Mouse (Mus musculus) forebrain, embryonic 12.5 days (tissue): ENCODE results near the gene Cdh4. TPM values are rescaled to one million over a fixed set of nuclear protein-coding genes. Genes with fewer than 3 reads are reported as not detected.

Source experiments
- ATAC-seq: fragments of 200-750 bp; cut with Nextera tagmentation; 2 replicates; pipeline ENCODE4 v1.8.0; 2017; ENCODE audit warnings: moderate TSS enrichment; ENCODE audit not compliant: low FRiP score
- H3K27ac ChIP-seq: fragments of 300-500 bp; sonication (generic); 2 replicates; pipeline ENCODE4 v1.5.1; 2016; ENCODE audit warnings: mild to moderate bottlenecking
- H3K27me3 ChIP-seq: fragments of 300-500 bp; sonication (generic); 2 replicates; pipeline ENCODE4 v1.6.1; 2016; ENCODE audit warnings: mild to moderate bottlenecking
- H3K36me3 ChIP-seq: fragments of 300-500 bp; sonication (generic); replicated peaks from 2 replicates; pipeline ENCODE4 v1.6.1; 2016; ENCODE audit warnings: mild to moderate bottlenecking
- H3K4me1 ChIP-seq: fragments of 300-500 bp; sonication (generic); 2 replicates; pipeline ENCODE4 v1.6.1; 2016
- H3K4me2 ChIP-seq: fragments of 300-500 bp; sonication (generic); 2 replicates; pipeline ENCODE4 v1.6.1; 2016; ENCODE audit warnings: mild to moderate bottlenecking, moderate library complexity
- H3K4me3 ChIP-seq: fragments of 300-500 bp; sonication (generic); replicated peaks from 2 replicates; pipeline ENCODE4 v1.5.1; 2016; ENCODE audit warnings: mild to moderate bottlenecking
- H3K9ac ChIP-seq: fragments of 300-500 bp; sonication (generic); 2 replicates; pipeline ENCODE4 v1.6.1; 2016; ENCODE audit warnings: mild to moderate bottlenecking
- H3K9me3 ChIP-seq: fragments of 300-500 bp; sonication (generic); 2 replicates; pipeline ENCODE4 v1.6.1; 2016
- WGBS: fragments of 180-500 bp; shearing (Covaris S2); methylation state at CpG from one replicate; pipeline ENCODE4 v1.1.7; 2016; 5-methylcytosine and 5-hydroxymethylcytosine counted together
- polyA plus RNA-seq: library from polyadenylated mRNA; unstranded; fragments of >200 nt; fragmentation: Nextera tagmentation; extraction: Ambion mirVana; gene quantifications from 2 replicates; pipeline ENCODE4 v1.2.1, GENCODE M21; 2016

Cdh4 gene
- polyA plus RNA-seq, result 29.4 and 30.7 TPM in 2 replicates

DNA sequence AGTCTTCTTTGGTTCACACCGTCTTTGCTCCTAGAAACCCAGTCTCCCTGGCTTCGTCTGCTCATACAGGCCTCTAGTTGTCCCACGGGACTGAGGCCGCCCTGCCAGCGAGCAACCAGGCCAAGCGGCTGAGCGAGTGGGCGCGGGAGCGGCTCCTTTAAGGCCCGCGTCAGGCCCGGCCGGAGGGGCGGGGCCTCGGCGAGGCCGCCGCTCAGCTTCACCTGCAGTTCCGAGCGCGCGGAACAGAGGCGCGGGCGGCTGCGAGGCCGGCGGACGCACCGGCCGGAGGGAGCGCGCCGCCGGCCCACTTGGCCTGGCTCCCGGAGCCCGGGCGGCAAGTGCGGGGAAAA is at the start of gene Cdh4:
TSS of gene Cdh4 (plus strand) at position 241 of the 350 bp plus-strand sequence.
- peak within 1 kb of the TSS; percentile 96 for H3K4me2 ChIP-seq
- H3K9ac ChIP-seq, result peak within 1 kb of the TSS; percentile 84
- no peaks in the 10 kb centered on the region for H3K9me3 ChIP-seq
- H3K4me1 ChIP-seq, result peaks cover 28% of the 10 kb centered on the region
- under 1% methylated on average over 40 of the region's 40 CpGs for WGBS
- no peaks in the 10 kb centered on the region for H3K36me3 ChIP-seq
- peak within 1 kb of the TSS; percentile 81 for H3K4me3 ChIP-seq
- H3K27ac ChIP-seq, result peak within 1 kb of the TSS; percentile 78
- H3K27me3 ChIP-seq, result peaks cover 25% of the 10 kb centered on the region
- peak; percentile 90 for ATAC-seq

DNA sequence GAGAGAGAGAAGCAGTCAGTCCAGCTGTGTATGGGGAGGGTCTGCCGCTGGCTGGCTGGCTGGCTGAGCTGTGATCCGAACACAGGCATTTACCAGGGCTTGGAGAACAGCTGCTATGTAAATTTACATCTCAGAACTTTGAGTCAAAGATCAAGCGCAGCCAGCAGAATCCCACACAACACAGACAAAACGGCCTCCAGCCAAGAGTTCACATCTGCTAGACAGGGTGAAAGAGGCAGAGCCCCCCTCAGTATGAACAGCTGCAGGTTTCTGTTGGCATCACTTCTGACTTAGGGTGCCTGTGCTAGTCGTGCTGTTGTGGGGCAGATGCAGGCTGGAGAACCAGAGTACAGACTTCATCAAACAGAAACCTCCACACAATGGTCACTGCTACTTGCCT is 46.8 kb upstream of the Cdh4 start:
- H3K27me3 ChIP-seq, result no peaks in the 10 kb centered on the region
- 67% methylated on average over 5 of the region's 5 CpGs for WGBS
- no peak overlapping the region for H3K4me2 ChIP-seq
- no peak overlapping the region for H3K9ac ChIP-seq
- no peaks in the 10 kb centered on the region for H3K9me3 ChIP-seq
- no peaks in the 10 kb centered on the region for H3K36me3 ChIP-seq
- no peak overlapping the region for H3K4me3 ChIP-seq
- H3K27ac ChIP-seq, result no peak overlapping the region
- no peak for ATAC-seq
- H3K4me1 ChIP-seq, result peaks cover 3% of the 10 kb centered on the region; the same call in 1 of the 2 replicates

DNA sequence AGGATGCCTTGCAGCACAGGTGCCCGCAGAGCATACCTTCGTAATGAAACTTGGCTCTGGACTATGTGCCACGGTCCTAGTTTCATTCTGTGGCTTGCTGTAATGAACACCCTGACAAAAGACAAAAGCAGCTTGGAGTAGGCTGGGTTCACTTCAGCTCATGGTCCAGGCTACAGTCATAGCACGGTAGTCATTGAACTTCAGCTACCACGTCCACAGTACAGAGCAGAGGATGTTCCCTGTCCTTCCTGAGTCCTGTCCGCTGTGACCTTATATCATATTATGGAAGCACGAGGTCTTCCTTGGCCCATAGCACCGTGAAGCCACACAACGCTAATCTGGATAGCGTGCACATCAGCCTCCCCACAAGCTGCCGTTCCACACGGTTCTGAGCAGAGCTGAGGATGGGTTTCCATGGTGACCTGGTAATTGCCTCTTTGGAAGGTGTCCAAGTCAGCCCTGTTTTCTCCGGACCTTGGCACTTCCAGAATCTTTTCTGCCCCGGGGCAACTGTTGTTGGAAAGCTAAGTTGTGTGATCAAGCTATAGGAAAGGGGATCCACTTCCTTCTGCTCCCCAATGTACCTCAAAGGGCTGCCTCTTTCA is 42.5 kb upstream of the Cdh4 start:
- 72% methylated on average over 14 of the region's 14 CpGs for WGBS
- Histone ChIP-seq H3K36me3 (no peaks in the 10 kb centered on the region), H3K4me3 (no peak overlapping the region), H3K27ac (no peak overlapping the region), H3K4me2 (no peak overlapping the region), H3K9me3 (no peaks in the 10 kb centered on the region), H3K27me3 (no peaks in the 10 kb centered on the region), H3K9ac (no peak overlapping the region), H3K4me1 (peaks cover 3% of the 10 kb centered on the region; the same call in 1 of the 2 replicates)
- ATAC-seq, result peak; percentile 63; the same call in 1 of the 2 replicates

DNA sequence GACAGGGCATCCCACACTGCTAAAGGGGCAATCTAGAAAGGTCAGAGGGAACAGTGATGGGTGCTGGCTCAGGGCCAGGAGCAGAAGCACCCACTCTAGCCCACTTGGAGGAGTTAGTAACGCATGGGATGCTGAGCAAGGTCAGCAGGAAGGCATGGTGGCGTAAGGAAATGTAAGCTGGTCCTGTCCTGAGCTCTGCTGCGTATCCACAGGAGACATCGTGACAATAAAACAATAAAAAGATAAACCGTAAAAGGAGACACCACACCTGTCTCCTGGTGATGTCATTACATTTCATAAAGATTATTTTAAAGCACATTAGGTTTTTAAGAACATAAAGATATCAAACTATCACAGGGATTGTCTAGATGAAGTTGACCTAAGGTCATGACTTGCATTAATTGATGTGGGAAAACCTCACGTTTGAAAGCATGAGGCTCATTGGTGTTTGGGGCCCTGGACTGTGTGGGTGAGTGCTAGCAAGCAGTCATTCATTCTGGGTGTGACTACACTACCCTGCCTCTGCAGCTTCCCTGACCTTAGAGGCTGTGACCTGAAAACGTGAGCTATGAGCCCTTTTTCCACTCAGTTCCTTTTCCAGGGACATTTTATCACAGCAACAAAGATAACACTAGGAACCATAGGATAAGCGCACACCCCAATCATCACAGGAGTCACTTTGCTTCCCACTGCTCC is 31.2 kb upstream of the Cdh4 start:
- Histone ChIP-seq H3K27ac (no peak overlapping the region), H3K9ac (no peak overlapping the region), H3K36me3 (no peaks in the 10 kb centered on the region), H3K4me1 (no peaks in the 10 kb centered on the region), H3K4me2 (no peak overlapping the region), H3K27me3 (no peaks in the 10 kb centered on the region), H3K9me3 (no peaks in the 10 kb centered on the region), H3K4me3 (no peak overlapping the region)
- WGBS, result 82% methylated on average over 8 of the region's 8 CpGs
- no peak for ATAC-seq

DNA sequence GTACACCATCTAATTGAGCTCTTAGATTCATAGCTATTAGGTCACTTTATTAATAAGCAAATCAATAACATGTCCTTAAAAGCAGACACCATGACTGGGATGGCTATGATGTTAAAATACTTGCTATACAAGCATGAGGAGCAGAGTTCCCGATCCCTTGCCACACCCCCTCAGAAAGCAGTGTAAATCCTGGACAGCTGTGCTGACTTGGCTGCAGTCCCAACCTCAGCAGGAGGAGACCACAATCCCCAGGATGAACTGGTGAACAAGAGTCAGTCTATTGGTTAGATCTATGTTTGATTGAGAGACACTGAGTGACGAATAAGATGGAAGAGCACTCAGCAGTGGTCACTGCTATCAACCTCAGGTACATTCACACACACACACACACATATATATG is 29.3 kb upstream of the Cdh4 start:
- no peak overlapping the region for H3K9ac ChIP-seq
- H3K4me3 ChIP-seq, result no peak overlapping the region
- H3K27me3 ChIP-seq, result 0 out of 2 replicates have a peak, but pooled peaks cover 4% of the 10 kb centered on the region
- no peak overlapping the region for H3K27ac ChIP-seq
- H3K9me3 ChIP-seq, result no peaks in the 10 kb centered on the region
- 0 out of 2 replicates have a peak, but pooled peaks cover 4% of the 10 kb centered on the region for H3K4me1 ChIP-seq
- H3K4me2 ChIP-seq, result no peak overlapping the region
- ATAC-seq, result no peak
- H3K36me3 ChIP-seq, result no peaks in the 10 kb centered on the region
- 73% methylated on average over 2 of the region's 2 CpGs for WGBS

DNA sequence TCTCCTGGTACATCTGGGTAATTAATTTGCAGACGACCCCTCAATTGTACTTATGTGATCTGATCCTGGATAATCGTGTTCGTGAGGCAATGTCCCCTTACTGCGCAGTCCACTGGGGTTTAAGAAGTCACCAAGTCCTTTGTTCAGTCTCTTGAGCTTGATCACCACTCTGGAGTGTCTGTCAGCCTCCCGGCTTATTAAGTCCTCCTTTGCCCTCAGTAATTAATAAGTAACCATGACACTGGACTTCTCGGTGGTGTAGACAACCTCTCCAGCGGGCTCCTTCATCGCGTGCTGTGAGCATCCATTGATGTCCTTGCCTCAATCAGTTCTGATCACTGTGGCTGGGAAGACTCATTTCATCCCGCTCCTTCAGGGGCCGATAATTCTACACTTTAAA is 28.0 kb upstream of the Cdh4 start:
- no peak for ATAC-seq
- Histone ChIP-seq H3K27ac (no peak overlapping the region), H3K27me3 (0 out of 2 replicates have a peak, but pooled peaks cover 4% of the 10 kb centered on the region), H3K4me3 (no peak overlapping the region), H3K9ac (no peak overlapping the region), H3K4me1 (0 out of 2 replicates have a peak, but pooled peaks cover 4% of the 10 kb centered on the region), H3K4me2 (no peak overlapping the region), H3K36me3 (no peaks in the 10 kb centered on the region), H3K9me3 (no peaks in the 10 kb centered on the region)
- 68% methylated on average over 11 of the region's 11 CpGs for WGBS

DNA sequence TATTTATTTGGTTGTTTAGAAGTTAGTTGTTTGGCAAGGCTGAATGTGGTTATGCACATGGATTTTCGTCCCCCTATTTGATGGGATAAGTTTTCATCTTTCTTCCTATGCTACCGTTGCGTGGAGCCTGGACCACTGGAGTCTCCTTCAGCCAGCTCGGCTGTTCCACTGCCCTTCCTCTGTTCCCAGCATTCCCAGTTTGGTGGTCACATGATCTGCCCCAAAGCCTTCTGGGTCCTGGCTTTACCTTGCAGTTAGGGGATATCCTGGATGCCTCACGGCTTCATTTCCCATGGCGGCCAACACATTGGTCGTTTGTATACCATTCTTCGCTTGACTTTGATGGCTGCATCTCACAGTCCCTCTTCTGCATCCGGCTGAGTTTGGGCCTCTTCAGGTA is 27.5 kb upstream of the Cdh4 start:
- Histone ChIP-seq H3K27ac (no peak overlapping the region), H3K4me1 (0 out of 2 replicates have a peak, but pooled peaks cover 4% of the 10 kb centered on the region), H3K9ac (no peak overlapping the region), H3K9me3 (no peaks in the 10 kb centered on the region), H3K4me3 (no peak overlapping the region), H3K36me3 (no peaks in the 10 kb centered on the region), H3K27me3 (0 out of 2 replicates have a peak, but pooled peaks cover 4% of the 10 kb centered on the region), H3K4me2 (no peak overlapping the region)
- ATAC-seq, result no peak
- 93% methylated on average over 9 of the region's 9 CpGs for WGBS

DNA sequence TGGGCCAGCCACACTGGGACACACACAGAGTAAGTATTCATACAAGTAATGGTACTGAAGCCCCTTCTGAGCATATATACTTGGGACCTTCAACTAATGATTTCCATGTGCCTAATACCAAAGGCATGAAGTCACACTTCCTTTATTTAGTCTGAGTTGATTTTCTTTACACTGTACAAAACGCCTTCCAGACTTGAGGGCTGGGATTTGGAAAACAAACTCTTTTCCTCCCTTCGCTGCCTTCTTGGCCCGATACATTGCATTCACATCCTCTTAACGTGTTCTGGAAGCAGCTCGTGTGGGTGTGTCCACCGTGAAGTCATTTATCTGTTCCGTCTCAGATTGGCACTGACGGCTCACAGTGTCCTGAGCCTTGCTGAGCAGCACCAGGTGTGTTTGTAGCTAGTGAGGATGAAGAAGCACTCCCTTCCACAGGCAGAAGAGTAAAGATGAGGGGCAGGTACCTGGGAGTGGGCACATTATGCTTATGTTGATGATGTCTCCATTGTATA is 26.3 kb upstream of the Cdh4 start:
- H3K36me3 ChIP-seq, result no peaks in the 10 kb centered on the region
- 82% methylated on average over 8 of the region's 8 CpGs for WGBS
- H3K4me1 ChIP-seq, result 0 out of 2 replicates have a peak, but pooled peaks cover 4% of the 10 kb centered on the region
- no peak overlapping the region for H3K9ac ChIP-seq
- no peaks in the 10 kb centered on the region for H3K9me3 ChIP-seq
- H3K4me3 ChIP-seq, result no peak overlapping the region
- 0 out of 2 replicates have a peak, but pooled peaks cover 4% of the 10 kb centered on the region for H3K27me3 ChIP-seq
- no peak overlapping the region for H3K27ac ChIP-seq
- ATAC-seq, result no peak
- H3K4me2 ChIP-seq, result no peak overlapping the region

DNA sequence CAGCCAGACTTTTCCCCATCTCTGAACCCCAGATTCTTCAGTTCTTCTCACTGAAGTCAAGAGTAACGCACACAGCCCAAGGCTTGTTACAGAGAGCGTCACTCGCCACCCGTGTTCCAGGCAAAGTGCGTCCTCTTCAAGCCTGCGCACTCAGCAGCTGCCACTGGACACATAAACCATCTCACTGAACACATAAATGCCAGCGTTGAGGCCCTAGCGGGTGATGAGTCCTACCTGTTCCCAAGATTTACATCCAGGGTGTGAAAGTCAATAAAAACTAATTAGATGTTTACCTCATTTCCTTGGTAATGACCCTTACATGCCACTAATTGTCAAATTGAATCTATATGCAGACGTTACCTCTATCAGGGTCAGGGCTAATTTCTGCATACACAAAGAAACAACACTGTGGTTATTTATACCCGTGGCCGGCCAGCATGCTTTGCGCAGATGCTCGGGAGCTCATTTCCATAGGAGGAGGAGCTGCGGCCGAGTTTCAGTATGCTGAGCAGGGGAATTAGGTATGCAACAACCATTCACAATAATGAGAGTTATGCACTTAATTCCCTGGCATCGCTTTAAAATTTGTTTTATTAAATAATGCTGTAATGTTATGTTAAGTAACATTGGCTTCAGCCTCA is 25.5 kb upstream of the Cdh4 start:
- peak; percentile 59; the same call in 1 of the 2 replicates for ATAC-seq

DNA sequence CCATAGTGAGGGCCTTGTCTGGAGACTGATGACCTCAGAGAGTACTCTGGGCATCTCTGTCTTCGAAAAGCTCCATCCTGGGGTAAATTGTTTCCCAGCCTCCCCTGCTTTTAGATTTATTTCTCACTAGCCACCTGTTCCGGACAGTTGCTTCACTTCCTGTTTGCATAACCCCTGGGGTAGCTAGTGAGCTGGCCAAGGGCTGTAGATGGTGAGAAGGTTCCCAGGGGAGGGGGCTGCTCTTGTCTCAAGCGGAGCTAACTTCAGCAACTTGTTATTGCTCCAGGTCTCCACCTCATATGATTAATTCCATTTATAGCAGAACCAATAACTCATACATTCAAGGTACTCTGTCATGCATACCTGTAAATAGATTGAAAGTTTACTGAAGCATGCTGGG is 16.6 kb upstream of the Cdh4 start:
- Histone ChIP-seq H3K9me3 (no peaks in the 10 kb centered on the region), H3K27me3 (no peaks in the 10 kb centered on the region), H3K4me1 (no peaks in the 10 kb centered on the region), H3K9ac (no peak overlapping the region), H3K27ac (no peak overlapping the region), H3K4me3 (no peak overlapping the region), H3K36me3 (no peaks in the 10 kb centered on the region), H3K4me2 (no peak overlapping the region)
- no peak for ATAC-seq
- WGBS, result 87% methylated on average over 3 of the region's 3 CpGs

More for the DNA sequence above, 25.5 kb upstream of the Cdh4 start:
- 0 out of 2 replicates have a peak, but pooled peaks cover 4% of the 10 kb centered on the region for H3K27me3 ChIP-seq
- H3K4me2 ChIP-seq, result no peak overlapping the region
- H3K4me1 ChIP-seq, result 0 out of 2 replicates have a peak, but pooled peaks cover 4% of the 10 kb centered on the region
- 68% methylated on average over 16 of the region's 16 CpGs for WGBS
- H3K9me3 ChIP-seq, result no peaks in the 10 kb centered on the region
- H3K27ac ChIP-seq, result no peak overlapping the region
- H3K4me3 ChIP-seq, result no peak overlapping the region
- no peak overlapping the region for H3K9ac ChIP-seq
- H3K36me3 ChIP-seq, result no peaks in the 10 kb centered on the region

DNA sequence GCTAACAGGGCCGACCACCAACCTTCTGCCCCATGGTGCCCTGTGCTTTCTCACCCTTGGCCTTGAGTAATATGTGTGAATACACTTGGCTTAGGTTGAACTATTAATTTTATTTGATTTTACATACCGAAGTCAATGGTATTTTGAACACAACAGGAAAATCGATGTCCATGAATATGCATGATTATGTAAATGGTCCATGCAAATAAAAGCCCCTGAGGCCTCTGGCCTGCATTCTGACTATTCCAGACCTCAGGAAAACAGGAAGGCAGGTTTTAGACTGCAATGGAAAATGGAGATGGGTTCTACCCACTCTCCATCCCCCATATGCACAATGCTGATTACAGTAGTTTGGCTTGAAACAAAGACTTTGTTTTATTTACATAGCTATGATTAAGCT is 13.3 kb upstream of the Cdh4 start:
- no peaks in the 10 kb centered on the region for H3K9me3 ChIP-seq
- no peak overlapping the region for H3K4me2 ChIP-seq
- H3K27me3 ChIP-seq, result no peaks in the 10 kb centered on the region
- WGBS, result 76% methylated on average over 3 of the region's 3 CpGs
- no peak overlapping the region for H3K27ac ChIP-seq
- no peak overlapping the region for H3K4me3 ChIP-seq
- no peak overlapping the region for H3K9ac ChIP-seq
- H3K36me3 ChIP-seq, result no peaks in the 10 kb centered on the region
- no peak for ATAC-seq
- H3K4me1 ChIP-seq, result no peaks in the 10 kb centered on the region

DNA sequence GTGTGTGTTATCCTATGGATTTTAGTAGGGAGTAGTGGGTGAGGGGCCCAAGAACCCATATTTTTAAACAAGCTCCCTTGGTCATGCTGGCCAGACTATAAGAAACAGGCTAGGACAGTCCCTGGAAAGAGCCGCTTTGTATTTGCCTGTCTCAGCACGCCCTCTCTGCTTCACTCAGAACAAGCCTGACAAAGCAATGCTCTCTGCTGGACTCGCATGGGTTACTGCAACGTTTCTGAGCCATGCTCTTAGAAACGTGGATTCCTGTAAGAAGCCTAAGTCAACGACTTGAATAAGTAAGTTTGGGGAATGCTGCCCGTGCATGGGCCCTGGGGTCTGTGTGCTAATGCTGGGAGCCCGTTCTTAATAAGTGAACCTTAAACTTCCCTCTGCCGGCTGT is 2.1 kb upstream of the Cdh4 start:
- Histone ChIP-seq H3K9me3 (no peaks in the 10 kb centered on the region), H3K27ac (no peak overlapping the region), H3K4me1 (peaks cover 36% of the 10 kb centered on the region), H3K36me3 (no peaks in the 10 kb centered on the region), H3K4me2 (no peak overlapping the region), H3K4me3 (no peak overlapping the region), H3K9ac (no peak overlapping the region), H3K27me3 (peaks cover 25% of the 10 kb centered on the region)
- ATAC-seq, result no peak
- WGBS, result 20% methylated on average over 9 of the region's 9 CpGs
